Mouse (Mus musculus) neural tube, embryonic 12.5 days (tissue): Measurements from ENCODE around the gene Cfap299. TPM values are rescaled to one million over a fixed set of nuclear protein-coding genes. Genes with fewer than 3 reads are reported as not detected.
"Not testable (repeated sequence)": the region's sequence is repeated elsewhere in the genome, so short reads cannot be mapped to it uniquely, and the experiment has no call there.

Experiments used
- ATAC-seq: fragments of 200-750 bp; cut with Nextera tagmentation; 2 replicates; pipeline ENCODE4 v1.8.0; 2017; ENCODE audit warnings: low read depth, mild to moderate bottlenecking, moderate TSS enrichment, moderate library complexity; ENCODE audit not compliant: low FRiP score
- H3K27ac ChIP-seq: fragments of 300-500 bp; sonication (generic); 2 replicates; pipeline ENCODE4 v1.5.1; 2016
- H3K27me3 ChIP-seq: fragments of 300-500 bp; sonication (generic); replicated peaks from 2 replicates; pipeline ENCODE4 v1.6.1; 2016; ENCODE audit warnings: mild to moderate bottlenecking
- H3K36me3 ChIP-seq: fragments of 300-500 bp; sonication (generic); 2 replicates; pipeline ENCODE4 v1.6.1; 2016; ENCODE audit warnings: mild to moderate bottlenecking
- H3K4me1 ChIP-seq: fragments of 300-500 bp; sonication (generic); 2 replicates; pipeline ENCODE4 v1.6.1; 2016
- H3K4me2 ChIP-seq: fragments of 300-500 bp; sonication (generic); replicated peaks from 2 replicates; pipeline ENCODE4 v1.6.1; 2016; ENCODE audit warnings: mild to moderate bottlenecking
- H3K4me3 ChIP-seq: fragments of 300-500 bp; sonication (generic); 2 replicates; pipeline ENCODE4 v1.5.1; 2016
- H3K9ac ChIP-seq: fragments of 300-500 bp; sonication (generic); 2 replicates; pipeline ENCODE4 v1.6.1; 2016; ENCODE audit warnings: mild to moderate bottlenecking
- H3K9me3 ChIP-seq: fragments of 300-500 bp; sonication (generic); 2 replicates; pipeline ENCODE4 v1.6.1; 2016; ENCODE audit warnings: mild to moderate bottlenecking
- WGBS: fragments of 180-500 bp; shearing (Covaris S2); methylation state at CpG from one replicate; pipeline ENCODE4 v1.1.7; 2016; 5-methylcytosine and 5-hydroxymethylcytosine counted together
- polyA plus RNA-seq: library from polyadenylated mRNA; unstranded; fragments of >200 nt; fragmentation: Nextera tagmentation; extraction: Ambion mirVana; gene quantifications from 2 replicates; pipeline ENCODE4 v1.2.1, GENCODE M21; 2016

The Cfap299 gene
- polyA plus RNA-seq, 1 experiment from 2014 or later = 0.53 TPM

DNA sequence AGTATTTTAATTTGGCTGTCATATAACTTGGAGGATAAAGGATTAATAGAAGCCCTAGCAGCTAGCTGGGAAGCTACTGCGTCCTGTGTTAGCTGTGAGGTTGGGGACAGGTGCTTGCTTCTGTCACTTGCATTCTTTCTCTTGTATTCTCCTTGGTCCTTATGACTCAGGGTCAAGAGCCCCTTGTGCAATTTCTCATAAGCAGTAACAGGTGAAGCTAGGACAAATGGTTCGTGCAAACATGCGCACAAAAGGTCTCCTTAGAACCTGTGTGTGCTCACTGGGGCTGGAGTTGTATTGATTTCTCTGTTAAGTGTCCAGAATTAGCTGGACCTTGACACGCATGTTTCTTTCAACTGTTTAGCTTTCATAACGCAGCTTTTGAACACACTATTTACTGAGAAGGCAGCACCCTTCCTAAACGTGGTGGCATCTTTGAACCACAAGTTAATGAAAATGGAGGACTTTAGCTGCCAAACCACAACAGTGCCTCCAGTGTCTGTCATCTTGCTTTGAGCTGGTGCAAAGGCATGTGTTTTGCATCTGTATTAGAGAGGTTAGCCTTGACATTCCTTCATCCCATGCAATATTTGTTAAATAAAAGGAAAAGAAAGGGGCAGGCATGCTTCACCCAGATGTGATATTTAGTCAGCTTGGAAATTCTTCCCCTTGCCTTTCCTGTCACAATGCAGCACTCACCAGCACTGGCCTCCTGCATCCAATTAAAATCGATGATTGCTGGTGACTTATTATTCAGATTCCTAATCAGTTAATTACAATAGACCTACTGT is 223.9 kb downstream of the Cfap299 start:
- Histone ChIP-seq H3K27ac (no peak overlapping the region), H3K4me2 (no peak overlapping the region), H3K36me3 (no peaks in the 10 kb centered on the region), H3K27me3 (no peaks in the 10 kb centered on the region), H3K4me3 (no peak overlapping the region), H3K9me3 (no peaks in the 10 kb centered on the region), H3K4me1 (no peaks in the 10 kb centered on the region), H3K9ac (no peak overlapping the region)
- ATAC-seq = no peak
- 73% methylated on average over 7 of the region's 7 CpGs for WGBS

GRCm38 (mm10) chr5:98561301-98561700 is 232.2 kb downstream of the Cfap299 start:
- Histone ChIP-seq H3K4me2 (no peak overlapping the region), H3K4me3 (no peak overlapping the region), H3K9ac (no peak overlapping the region), H3K27ac (no peak overlapping the region), H3K4me1 (0 out of 2 replicates have a peak, but pooled peaks cover 6% of the 10 kb centered on the region), H3K27me3 (no peaks in the 10 kb centered on the region), H3K36me3 (no peaks in the 10 kb centered on the region), H3K9me3 (no peaks in the 10 kb centered on the region)
- 45% methylated on average over 4 of the region's 4 CpGs for WGBS
- ATAC-seq = no peak

- 88% methylated on average over 9 of the region's 9 CpGs for WGBS
- H3K36me3 ChIP-seq = no peaks in the 10 kb centered on the region
Observed at GRCm38 (mm10) chr5:98562806-98563205, 233.7 kb downstream of the Cfap299 start.

GRCm38 (mm10) chr5:98563801-98564200 is 234.7 kb downstream of the Cfap299 start:
- Histone ChIP-seq H3K4me3 (no peak overlapping the region), H3K27ac (no peak overlapping the region), H3K9me3 (no peaks in the 10 kb centered on the region), H3K9ac (no peak overlapping the region), H3K36me3 (no peaks in the 10 kb centered on the region), H3K4me1 (0 out of 2 replicates have a peak, but pooled peaks cover 10% of the 10 kb centered on the region), H3K4me2 (no peak overlapping the region), H3K27me3 (no peaks in the 10 kb centered on the region)
- ATAC-seq = no peak
- 45% methylated on average over 9 of the region's 9 CpGs for WGBS

More at GRCm38 (mm10) chr5:98562806-98563205, 233.7 kb downstream of the Cfap299 start:
- no peak for ATAC-seq
- H3K4me1 ChIP-seq = 0 out of 2 replicates have a peak, but pooled peaks cover 10% of the 10 kb centered on the region
- H3K27me3 ChIP-seq = no peaks in the 10 kb centered on the region
- H3K9ac ChIP-seq = no peak overlapping the region
- no peak overlapping the region for H3K4me2 ChIP-seq
- no peak overlapping the region for H3K27ac ChIP-seq
- no peak overlapping the region for H3K4me3 ChIP-seq
- no peaks in the 10 kb centered on the region for H3K9me3 ChIP-seq

- Histone ChIP-seq H3K27ac (no peak overlapping the region), H3K27me3 (no peaks in the 10 kb centered on the region)
Observed at GRCm38 (mm10) chr5:98566461-98567193, 237.5 kb downstream of the Cfap299 start.

GRCm38 (mm10) chr5:98568481-98568880 is 239.4 kb downstream of the Cfap299 start:
- WGBS = 92% methylated on average over 4 of the region's 4 CpGs
- Histone ChIP-seq H3K27me3 (no peaks in the 10 kb centered on the region), H3K9ac (no peak overlapping the region), H3K4me2 (no peak overlapping the region), H3K4me1 (0 out of 2 replicates have a peak, but pooled peaks cover 6% of the 10 kb centered on the region), H3K27ac (no peak overlapping the region), H3K9me3 (no peaks in the 10 kb centered on the region), H3K4me3 (no peak overlapping the region), H3K36me3 (no peaks in the 10 kb centered on the region)
- no peak for ATAC-seq

More at GRCm38 (mm10) chr5:98566461-98567193, 237.5 kb downstream of the Cfap299 start:
- Histone ChIP-seq H3K36me3 (no peaks in the 10 kb centered on the region), H3K4me2 (no peak overlapping the region), H3K4me3 (no peak overlapping the region), H3K9ac (no peak overlapping the region), H3K9me3 (no peaks in the 10 kb centered on the region), H3K4me1 (0 out of 2 replicates have a peak, but pooled peaks cover 10% of the 10 kb centered on the region)
- ATAC-seq = peak; percentile 88
- WGBS = 34% methylated on average over 6 of the region's 6 CpGs

- Histone ChIP-seq H3K36me3 (no peaks in the 10 kb centered on the region), H3K27me3 (no peaks in the 10 kb centered on the region), H3K4me2 (no peak overlapping the region), H3K27ac (no peak overlapping the region), H3K9me3 (no peaks in the 10 kb centered on the region), H3K4me3 (no peak overlapping the region), H3K9ac (no peak overlapping the region), H3K4me1 (0 out of 2 replicates have a peak, but pooled peaks cover 4% of the 10 kb centered on the region)
- WGBS = 73% methylated on average over 3 of the region's 3 CpGs
- ATAC-seq = no peak
Observed at GRCm38 (mm10) chr5:98569029-98569513, 240.0 kb downstream of the Cfap299 start.

GRCm38 (mm10) chr5:98572392-98572791 is 243.3 kb downstream of the Cfap299 start:
- Histone ChIP-seq H3K4me3 (no peak overlapping the region), H3K36me3 (no peaks in the 10 kb centered on the region), H3K4me2 (no peak overlapping the region), H3K27ac (no peak overlapping the region), H3K4me1 (no peaks in the 10 kb centered on the region), H3K27me3 (no peaks in the 10 kb centered on the region), H3K9me3 (no peaks in the 10 kb centered on the region), H3K9ac (no peak overlapping the region)
- 59% methylated on average over 4 of the region's 4 CpGs for WGBS
- no peak for ATAC-seq

- Histone ChIP-seq H3K4me2 (no peak overlapping the region), H3K27me3 (no peaks in the 10 kb centered on the region), H3K36me3 (no peaks in the 10 kb centered on the region), H3K4me1 (no peaks in the 10 kb centered on the region), H3K27ac (no peak overlapping the region), H3K9ac (no peak overlapping the region), H3K4me3 (no peak overlapping the region), H3K9me3 (no peaks in the 10 kb centered on the region)
- WGBS = 73% methylated on average over 12 of the region's 12 CpGs
- no peak for ATAC-seq
Observed at GRCm38 (mm10) chr5:98574711-98575470, 245.8 kb downstream of the Cfap299 start.

GRCm38 (mm10) chr5:98575471-98575834 is 246.3 kb downstream of the Cfap299 start:
- Histone ChIP-seq H3K4me1 (no peaks in the 10 kb centered on the region), H3K36me3 (no peaks in the 10 kb centered on the region), H3K27me3 (no peaks in the 10 kb centered on the region), H3K4me3 (no peak overlapping the region), H3K9me3 (no peaks in the 10 kb centered on the region), H3K4me2 (no peak overlapping the region), H3K9ac (no peak overlapping the region), H3K27ac (no peak overlapping the region)
- 88% methylated on average over 4 of the region's 4 CpGs for WGBS
- no peak for ATAC-seq

DNA sequence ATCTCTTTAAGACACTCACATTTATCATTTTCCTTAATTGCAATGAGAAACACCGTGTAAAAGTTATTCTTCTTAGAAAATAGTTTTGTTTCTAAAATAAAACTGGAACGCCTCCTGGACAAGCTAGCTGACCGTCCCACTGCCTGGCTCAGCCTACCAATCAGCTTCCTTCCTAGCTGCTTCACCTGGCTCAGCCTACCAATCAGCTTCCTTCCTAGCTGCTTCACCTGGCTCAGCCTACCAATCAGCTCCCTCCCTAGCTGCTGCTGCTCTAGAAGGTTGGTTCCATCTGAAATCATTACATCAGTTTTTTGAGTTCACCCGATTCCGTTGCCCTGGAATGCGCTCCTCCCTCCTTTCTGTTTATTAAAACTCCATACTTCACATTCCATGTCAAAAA is 247.4 kb downstream of the Cfap299 start:
- H3K27me3 ChIP-seq, H3K4me3 ChIP-seq, H3K27ac ChIP-seq, H3K4me1 ChIP-seq, H3K4me2 ChIP-seq, H3K36me3 ChIP-seq, H3K9me3 ChIP-seq, H3K9ac ChIP-seq, ATAC-seq: not testable (repeated sequence)
- 93% methylated on average over 6 of the region's 6 CpGs for WGBS

DNA sequence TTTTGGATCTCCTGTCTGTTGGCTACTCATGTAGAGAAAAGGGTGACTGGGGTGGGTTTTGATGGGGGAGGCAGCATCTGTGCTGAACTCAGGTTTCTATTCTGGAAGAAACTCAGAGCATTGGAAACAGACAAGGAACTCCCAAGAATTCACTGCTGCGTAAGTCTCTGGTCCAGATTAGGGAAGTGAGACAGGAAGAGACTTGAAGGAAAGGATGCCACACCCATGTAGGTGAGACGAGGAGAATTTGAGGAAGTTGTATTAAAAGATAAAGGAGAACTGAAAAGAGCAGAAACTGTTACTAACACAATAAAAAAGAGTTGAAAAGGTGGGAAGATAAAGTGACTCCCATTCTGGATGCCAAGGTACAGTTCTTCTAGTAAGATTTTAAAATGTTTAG is 249.3 kb downstream of the Cfap299 start:
- Histone ChIP-seq H3K27me3 (no peaks in the 10 kb centered on the region), H3K9me3 (no peaks in the 10 kb centered on the region), H3K36me3 (no peaks in the 10 kb centered on the region), H3K27ac (no peak overlapping the region), H3K4me1 (no peaks in the 10 kb centered on the region), H3K9ac (no peak overlapping the region), H3K4me3 (no peak overlapping the region), H3K4me2 (no peak overlapping the region)
- ATAC-seq = no peak
- 86% methylated on average over 2 of the region's 2 CpGs for WGBS
